Mouse (Mus musculus) ovary, adult 18-20 months (tissue): ENCODE results near the gene Gucy1b2.

Experiments
- DNase-seq: peaks from one replicate; pipeline ENCODE4 v3.0.0; 2022; ENCODE audit warnings: low spot score, mixed read lengths

The Gucy1b2 gene

DNA sequence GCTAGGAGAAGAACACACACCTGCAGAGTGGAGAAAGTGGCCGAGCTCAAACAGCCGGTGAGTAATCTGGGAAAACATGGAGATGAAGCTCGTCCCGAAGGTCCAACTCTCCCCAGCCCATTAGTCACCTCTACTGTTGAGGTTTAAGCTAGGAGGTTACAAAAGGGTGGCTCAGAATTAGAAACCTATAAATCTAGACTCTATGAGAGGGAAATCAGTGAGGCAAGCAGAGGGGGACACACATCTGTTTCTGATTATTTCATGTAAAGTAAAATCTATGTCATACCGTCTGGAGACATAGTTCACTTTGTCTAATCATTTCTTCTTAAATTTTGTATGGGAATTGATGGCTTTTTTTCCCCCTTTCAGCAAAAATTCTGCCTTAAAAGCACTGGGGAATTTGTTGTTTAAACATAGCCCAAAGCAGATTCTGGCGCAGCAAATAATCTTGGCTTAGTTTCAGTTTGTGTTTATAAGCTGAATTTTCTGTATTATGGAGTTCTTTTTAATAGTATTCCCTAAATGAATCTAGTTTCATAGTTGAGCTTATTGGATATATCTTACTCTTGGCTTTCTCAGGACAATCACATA, 12.2 kb downstream of the Gucy1b2 start:
- no peak for DNase-seq

DNA sequence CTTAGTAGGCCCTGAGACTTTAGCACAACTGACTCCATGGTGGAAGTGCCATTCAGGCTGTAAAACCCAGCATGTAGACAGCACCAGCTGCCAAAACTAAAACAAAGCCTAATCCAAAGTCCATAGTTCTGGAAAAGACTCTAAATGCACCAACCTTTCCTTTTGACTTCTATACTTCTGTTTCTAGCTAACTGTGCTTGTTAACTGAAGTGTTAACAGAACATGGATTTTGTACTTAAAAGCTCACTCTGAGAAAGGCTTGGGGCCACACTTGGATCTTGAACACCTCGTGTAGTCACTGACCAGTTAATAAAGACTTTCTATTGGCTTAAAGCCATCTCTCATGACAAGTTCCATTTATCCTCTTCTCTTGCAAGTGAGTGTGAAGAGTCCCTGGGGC, 13.1 kb downstream of the Gucy1b2 start:
- DNase-seq = no peak

DNA sequence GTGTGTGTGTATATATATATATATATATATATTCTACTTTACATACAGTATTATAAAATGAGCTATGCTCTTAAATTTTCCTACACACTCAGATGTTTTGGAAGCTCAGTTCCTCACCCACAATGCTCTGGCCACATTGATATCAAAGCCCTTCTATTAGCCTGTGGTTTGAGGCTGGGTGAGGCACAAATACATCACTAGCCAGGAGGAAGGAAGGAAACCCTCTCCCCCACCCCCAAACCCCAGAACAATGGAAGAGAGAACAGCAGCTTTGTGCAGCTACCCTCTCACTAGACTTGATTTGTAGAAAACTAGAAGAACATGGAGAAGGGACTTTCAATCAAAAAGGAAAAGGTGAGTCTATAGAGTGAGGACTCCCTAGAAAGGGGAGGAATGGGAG, 16.1 kb downstream of the Gucy1b2 start:
- no peak for DNase-seq

DNA sequence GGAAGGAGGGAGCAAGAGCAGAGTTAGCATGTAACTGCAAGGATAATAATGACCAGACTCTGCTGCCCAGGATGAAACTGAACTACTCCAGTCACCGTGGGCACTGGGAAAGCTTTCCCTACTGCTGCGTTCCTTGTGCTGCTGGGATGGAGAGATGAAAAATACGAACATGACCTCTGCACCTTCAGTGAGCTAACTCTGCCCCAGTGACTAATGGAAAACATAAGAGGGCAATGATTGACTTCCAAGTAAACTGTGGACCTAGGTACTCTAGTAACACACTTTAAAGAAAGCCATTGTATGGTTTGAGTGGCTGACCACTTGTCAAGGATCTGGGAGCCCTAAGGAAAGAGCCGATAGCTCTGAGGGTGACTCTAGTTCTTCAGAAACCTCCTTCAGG, 17.9 kb downstream of the Gucy1b2 start:
- no peak for DNase-seq

DNA sequence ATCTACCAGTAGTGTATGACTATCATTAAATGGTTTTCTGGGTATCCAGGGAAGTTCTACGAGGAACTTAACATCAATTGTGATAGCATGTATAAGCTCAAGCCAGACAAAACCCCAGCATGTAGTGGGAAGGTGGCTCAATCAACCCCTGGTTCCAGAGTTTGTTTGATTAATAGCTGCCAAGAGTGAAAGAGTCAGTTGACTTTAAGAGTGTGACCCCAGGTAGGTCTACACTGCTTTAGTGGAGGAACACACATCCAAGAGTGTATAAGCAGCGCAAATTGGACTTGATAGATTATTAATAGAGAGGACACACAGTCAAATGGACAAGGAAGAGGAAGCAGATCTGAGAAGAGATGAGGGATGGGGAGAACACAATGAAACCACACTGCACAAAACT, 18.3 kb downstream of the Gucy1b2 start:
- DNase-seq = no peak

DNA sequence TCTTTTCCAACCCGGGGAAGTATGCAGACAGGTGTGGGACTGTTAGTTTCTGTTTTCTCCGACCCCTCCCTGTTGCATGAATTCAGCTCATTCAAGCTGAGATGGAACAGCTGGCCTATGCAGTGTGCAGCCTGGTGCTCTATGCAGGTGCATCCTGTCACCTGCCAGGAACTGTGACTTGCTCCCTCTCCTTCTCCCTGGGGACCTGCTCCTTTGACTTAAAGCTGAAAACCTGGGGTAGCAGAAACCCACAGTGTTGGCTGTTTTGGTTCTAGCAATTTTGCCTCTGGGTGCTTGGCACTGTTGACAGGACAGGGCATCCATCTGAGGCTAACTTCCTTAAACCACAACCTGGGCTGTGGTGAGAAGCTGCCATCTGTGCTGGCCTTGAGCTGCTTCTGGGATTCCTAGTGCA, 30.8 kb downstream of the Gucy1b2 start:
- no peak for DNase-seq

DNA sequence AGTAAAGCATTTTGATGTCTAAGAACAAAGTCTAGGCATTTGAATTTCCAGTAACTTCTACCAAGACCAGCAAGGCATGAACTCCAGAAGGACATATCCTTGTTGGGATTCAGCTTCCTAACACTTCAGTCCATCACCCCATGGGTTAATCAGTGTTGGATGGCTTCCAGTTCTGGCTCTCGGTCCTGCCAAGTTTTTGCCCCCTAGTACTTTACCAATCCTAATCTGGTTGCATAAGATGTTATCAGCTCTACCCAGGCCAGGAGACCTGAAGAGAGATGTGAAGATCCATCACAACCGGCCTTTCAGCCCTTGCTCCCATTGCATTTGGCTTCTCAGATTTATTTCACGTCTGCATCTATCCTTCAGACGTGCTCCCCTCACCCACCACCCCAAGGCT, 33.8 kb downstream of the Gucy1b2 start:
- no peak for DNase-seq

DNA sequence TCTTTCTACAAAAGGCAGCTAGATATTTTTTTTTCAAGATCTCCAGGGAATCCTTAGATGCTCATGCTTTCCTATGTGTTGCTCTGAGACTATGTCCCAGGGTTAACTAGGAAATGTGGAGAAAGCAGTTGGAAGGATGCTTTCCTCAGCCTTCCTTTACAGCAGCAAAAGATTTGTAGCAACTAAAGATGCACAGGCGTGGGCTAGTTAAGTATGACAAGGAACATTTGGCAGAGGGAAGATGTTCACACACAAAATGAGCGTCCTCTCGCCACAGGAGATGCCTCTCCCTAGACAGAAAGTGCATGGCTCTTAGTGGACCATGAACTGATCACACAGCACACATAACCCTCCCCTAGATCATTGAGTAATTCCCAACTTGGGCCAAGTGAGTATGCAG, 38.6 kb downstream of the Gucy1b2 start:
- DNase-seq = no peak

DNA sequence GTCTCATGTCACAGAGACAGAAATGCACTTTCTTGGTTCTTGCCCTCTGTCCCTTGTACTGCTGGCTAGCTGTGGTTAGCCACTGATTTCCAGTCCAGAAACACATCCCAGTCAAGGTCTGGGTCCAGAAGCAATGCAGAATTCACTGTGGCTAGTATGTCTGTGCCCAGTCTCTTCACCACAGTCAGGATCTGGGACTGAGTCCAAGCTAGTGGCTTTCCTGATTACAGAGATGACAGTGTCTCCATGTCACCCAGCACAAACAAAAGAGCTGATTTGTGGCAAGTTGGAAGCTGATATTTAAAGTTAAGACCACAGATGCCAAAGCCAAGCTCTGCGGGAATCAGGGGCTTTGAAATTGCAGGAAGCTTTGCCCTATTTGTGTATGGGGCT, 39.4 kb downstream of the Gucy1b2 start:
- no peak for DNase-seq

DNA sequence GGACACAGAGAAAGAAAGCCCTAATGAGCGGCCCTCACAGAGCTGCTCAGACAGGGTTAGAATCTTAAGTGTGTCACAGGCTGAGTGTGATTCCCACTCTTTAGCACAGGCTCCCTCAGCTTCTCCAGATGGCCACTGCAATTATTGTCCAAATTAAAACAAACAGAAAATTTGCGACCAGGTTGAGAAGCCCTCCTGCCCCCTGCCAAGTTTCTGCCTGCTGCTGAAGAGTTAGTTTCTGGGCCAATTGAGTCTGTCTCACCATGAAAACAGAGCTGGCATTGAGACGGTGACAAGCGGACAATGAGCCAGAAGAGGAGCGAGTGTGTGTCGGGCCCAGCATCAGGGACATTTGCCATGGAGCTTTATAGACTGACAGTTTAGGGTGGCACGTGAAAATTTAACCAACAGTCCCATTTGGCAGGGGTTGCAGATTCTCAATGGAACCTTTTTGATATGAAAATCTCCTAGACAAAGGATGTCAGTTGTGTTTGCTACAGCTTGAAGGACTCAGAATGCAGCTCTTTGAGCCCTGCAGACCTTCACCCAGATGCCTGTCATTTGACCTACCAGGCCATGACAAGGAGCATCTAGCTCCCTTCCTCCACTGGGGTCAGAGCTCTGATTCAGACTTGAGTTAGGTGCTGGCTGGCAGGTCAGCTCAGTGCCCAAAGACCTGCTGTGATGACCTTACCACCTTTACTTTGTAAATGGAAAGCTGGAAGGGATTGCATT, 39.9 kb downstream of the Gucy1b2 start:
- DNase-seq = no peak

DNA sequence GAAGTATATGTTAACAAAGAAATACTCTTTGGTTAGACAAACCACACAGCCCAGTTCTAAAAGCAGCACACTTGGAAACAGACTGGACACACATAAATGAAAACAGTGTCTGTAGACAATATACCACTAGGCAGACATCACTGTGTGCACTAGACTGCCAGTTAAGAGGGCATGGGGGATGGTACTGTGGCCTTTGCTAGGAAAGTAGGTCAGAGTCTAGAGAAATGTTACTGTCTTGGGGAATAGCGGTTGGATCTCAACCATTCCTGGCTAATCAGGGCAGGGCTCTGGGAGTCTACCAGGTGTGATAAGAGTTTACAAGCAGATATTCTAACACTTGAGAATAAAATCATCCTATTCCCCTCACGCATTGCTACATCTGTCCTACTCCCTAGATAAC, 60.7 kb downstream of the Gucy1b2 start:
- DNase-seq = no peak

DNA sequence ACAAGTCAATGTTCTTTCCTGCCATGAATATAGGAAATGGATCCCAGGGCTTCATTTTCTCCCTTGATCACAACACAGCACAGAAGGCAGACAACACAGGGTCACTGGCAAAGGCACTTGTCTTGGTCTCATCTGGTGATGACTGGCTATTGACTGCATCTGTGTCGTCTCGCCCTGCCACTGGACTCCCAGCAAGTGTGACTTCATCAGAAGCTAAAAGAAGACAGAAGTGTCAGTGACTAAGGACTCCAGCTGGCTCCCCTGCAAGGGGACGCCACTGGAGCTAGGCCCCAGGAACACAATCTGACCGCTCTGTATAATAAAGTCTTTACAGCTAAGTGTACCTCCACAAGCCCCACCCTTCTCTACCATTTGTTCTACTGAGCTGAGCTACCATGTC, 63.3 kb downstream of the Gucy1b2 start:
- DNase-seq = no peak

DNA sequence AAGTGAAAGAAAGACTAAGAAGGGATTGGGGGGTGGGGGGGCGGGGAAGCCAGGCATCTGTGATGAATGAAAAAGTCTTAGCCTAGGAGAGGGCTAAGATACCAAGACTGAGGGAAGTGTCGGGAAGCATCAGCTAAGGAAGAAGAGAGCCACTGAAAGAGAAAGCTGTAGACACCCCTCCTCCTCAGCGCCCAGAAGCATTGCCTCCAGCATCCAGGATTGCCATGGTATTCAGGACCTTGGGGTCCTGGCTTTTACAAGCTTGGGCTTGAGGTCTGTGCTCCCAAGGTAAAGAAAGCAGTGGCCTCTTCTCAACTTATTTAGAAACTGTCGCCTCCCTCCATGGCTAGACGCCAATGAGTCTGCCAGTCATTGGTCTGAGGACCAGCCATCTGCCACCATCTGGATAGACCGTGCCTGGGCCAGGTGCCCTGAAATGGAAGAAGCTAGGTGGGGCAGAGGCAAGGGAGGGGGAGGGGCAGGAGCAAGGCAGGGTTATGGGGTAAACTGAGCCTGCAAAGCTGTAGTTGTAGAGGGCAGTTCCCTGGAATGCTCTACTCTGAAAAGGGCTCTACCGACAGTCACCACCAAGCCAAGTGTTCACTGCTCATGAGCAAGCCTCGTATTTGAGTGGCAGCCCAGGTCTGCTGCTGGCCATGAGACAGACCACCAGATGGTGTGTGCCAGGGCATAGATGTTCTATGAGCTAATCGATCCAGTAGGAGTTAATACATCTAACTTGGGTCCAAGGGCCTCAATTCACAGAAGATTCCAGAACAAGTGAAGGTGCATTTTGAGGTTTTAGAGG, 66.2 kb downstream of the Gucy1b2 start:
- no peak for DNase-seq

DNA sequence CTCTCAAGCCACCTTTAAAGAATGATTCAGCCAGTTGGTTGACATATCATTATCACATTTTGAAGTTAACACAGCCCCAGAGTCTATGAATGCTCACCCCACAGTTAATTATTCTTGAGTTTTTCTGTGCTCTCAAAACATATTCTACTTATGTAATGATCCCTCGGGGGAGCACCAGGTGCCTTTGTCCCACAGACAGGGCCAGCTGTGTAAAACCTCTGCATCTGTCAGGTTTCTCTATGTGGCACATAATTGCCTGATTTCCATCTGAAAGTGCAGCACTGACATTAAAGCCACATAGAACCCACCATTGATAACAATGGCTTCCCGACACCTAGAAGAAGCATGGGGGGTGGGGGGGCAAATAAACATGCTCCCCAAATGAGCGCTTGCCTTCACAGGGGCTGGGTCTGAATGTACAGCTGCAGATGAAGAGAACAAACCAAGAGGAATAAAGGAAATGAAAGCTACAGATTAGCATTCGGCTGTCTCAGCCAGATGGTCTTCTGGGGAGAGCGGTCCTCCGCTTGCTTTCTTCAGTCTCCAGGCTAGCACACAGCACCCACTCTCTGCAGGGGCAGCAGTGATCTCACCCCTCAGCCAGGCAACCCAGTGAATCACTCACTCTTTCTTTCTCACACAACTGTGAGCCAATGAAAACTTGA, 66.9 kb downstream of the Gucy1b2 start:
- DNase-seq = no peak

DNA sequence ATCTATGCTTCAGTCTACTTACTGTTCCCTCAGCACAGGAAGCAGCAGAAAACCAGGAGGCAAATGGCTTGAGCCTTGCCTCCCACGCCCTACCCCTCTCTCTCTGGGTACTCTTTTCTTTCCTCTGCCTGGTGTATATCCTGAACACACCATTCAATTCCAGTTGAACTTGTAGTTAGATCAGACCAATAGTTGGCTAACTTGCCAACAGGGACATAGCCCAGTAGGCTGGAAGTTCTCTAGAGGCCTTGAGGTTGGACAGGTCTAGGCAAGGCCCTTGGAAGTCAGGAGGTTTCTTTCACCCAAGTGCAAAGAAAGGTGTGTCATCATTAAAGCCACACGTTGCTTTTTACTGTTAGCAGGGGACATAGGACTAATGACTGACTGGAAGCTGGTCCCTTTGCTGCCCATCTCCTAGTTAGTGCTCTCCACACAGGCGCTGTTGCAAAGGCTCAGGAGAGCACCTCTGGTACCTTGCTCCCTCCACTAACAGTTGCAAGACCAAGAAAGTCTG, 72.2 kb downstream of the Gucy1b2 start:
- DNase-seq = no peak

DNA sequence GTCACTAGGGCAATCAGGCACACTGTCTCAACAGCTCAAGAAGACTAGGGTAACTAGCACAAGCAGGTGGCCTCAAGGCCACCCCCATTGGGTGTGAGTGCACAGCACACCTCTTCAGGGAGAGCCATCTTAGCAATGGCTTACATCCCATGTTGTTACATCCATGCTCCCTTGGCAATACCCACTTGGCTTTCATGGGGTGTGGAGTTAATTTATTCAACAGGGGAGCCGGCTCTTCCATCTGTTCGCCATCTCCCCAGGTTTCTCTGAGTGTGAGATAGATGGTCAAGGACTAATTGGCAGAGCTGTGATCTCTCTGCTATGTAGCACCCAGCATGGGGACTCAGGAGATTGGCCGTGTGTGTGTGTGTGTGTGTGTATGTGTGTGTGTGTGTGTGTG, 73.0 kb downstream of the Gucy1b2 start:
- no peak for DNase-seq

DNA sequence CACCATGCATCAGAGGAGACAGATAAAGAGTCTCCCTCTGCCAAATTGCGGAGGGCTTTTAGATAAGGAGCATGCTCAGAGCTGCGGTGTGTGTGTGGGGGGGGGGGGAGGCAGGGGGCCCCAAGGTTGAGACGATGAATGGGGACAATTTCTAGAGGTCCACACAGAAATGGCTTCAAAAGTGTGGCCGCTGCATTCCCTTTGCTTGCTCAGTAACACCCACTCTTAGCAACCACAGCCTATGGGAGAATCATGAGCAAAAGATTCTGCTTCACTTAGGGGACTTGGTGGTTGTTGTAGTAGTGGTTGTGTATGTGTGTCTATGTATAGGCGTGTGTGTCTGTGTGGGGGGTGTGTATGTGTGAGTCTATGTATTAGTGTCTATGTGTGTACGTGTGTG, 75.5 kb downstream of the Gucy1b2 start:
- no peak for DNase-seq

DNA sequence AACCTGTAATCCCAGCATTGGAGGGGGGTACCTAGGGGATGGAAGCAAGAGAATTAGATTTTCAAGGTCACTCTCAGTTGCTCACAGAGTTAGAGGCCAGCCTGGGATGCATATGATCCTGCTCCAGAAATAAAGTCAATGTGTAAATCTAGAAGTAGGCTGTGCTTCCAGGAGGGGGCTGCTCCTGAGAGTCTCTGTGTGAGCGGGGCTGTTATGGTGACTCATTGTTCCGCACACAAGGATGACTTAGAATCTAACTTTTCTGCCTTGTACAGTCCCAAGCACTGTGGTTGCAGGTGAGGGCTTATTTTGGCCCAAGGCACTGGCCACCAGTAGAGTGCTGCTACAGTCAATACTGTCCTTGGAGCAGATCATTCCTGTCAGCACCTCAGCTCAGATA, 76.7 kb downstream of the Gucy1b2 start:
- DNase-seq = no peak

DNA sequence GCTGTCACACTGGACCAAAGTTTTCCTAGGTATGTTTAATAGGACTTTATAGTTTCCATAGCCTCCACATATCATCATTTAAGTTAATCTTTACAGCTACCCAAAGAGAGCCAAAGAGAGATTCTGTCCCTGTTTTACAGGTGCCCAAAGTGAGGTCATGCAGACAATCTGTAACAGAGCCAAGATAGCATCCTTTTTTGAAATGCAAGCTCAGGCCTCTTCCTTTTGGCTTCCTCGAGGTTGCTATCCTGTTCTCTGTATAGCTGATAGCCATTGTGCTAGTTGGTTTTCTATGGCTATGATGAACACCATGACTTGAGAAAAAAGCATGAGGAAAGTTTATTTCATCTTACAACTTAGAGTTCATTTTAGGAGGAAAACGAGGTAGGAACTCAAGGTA, 80.0 kb downstream of the Gucy1b2 start:
- DNase-seq = no peak

DNA sequence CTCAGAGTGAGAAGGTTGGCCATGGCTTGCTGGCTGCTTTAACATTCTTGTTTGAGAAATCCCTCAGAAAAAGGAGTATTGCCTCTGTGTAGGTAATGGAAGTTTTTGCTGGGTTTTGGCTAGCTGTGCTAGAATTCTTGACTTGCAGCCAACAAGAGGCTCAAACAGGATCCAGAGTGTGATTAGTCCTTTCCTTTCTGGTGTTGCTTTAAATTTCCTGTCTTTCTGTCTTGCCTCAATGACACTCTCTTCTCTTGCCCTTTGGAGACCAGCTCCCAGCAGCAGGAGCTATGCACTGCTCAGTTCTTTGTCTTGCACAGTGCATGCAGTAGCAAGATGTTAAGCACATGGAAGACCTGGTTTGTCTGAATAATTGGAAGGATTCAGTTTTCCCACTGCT, 80.4 kb downstream of the Gucy1b2 start:
- DNase-seq = no peak

DNA sequence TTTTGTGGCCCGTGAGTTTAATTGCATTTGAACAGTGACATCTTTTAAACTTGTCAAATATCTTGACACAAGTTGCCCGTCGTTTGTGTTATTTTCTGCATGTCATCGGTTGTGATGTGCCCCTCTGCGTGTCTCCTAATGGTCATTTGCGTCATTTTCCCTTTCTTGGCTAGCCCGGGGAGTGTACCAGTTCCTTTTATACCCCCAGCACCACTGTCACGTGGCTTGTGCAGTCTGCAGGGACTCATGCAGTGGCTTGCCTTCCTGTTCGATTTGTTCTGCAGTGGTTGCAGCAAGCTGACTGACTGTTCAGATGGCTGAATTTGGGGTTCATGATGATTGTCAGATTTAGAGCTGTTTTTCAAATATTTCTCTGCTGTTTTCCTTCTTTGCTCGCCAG, 82.1 kb downstream of the Gucy1b2 start:
- no peak for DNase-seq

DNA sequence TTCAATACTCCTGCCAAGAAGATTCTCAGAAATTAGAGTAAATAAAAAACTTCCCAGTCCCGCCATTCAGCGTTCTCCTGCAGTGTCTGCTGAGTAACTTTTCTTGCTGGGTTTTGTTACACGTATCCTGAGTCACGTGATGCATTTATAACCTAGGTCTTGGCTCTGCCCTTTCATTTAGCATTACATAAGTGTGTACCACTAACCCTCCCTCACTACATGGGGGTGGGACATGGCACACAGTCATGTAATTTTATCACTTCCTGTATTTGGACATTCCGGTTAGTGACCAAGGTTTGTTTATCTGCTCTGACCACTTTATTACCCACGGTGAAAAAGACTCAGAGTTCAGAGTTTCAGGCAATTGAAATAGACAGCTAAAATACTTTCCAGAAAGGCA, 85.3 kb downstream of the Gucy1b2 start:
- DNase-seq = peak; percentile 17

DNA sequence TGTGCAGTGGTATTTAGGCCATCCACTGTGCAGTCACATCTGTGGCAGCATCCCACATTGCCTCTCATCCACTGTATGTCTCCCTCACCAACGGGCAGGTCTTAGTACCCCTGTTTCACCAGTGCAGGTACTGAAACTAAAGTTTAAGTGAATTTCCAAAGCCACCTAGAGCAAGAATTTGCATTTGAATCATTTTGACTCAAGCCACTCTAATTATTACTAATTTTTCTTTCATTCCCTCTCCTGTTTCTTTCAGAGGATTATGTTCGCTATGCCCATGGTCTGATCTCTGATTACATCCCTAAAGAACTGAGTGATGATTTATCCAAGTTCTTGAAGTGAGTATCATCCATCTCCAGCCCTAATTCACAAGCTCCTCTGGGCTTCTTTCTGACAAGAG, 92.3 kb downstream of the Gucy1b2 start:
- no peak for DNase-seq
